In the genomic region with DNA sequence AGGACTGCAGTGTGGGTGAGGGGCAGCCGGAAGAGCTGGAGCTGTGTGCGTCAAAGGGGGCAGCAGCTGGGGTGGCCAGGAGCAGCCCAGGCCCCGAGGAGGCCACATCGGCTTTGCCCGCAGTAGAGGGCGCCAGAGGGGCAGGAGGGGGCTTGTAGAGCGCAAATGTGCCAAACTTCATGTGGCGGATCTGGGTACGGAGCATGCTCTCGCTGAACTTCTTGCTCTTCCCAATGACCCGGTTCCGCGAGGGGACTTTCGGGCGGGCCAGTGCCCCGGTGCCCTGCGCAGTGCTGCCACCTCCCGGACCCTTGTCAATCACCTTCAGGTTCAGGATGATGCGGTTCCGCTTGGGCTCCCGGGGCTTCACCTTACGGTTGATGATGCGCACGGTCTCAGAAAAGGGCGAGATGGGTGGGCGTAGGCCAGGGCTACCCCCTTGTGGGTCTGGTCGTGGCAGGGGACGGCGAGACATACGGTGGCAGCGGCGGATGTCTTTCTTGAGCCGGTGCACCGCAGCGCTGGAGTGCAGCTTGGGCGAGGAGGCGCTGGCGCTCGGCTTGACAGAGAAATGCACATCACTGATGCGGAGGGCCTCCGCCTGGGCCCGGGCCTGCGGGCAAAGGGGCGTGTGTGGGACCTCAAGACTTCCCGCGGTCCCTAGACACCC, we compare ENCODE assay signal across 7 mouse cellular contexts. TPM values are rescaled to one million over a fixed set of nuclear protein-coding genes. Genes with fewer than 3 reads are reported as not detected.
DNase-seq lines count a peak whose midpoint lies in the region; ATAC-seq lines count a peak whose summit lies in the region.

No protein-coding gene starts in this region.

- WGBS in hindbrain, embryonic 16.5 days, result 55% methylated on average over 42 of the region's 46 CpGs
- 59% methylated on average over 46 of the region's 46 CpGs for WGBS in midbrain, embryonic 13.5 days

- no peak overlapping the region; the same call in 1 of the 2 replicates for H3K27ac ChIP-seq in hindbrain, embryonic 16.5 days (ENCODE audit: low read depth, low read length)
- 0 out of 2 replicates have a peak overlapping the region, but pooled peaks have one; percentile 14 for H3K27ac ChIP-seq in midbrain, embryonic 13.5 days

- H3K27me3 ChIP-seq in hindbrain, embryonic 16.5 days (replicated peaks; ENCODE audit: control insufficient read depth, insufficient read depth, low read length), result no peaks in the 10 kb centered on the region
- H3K27me3 ChIP-seq in midbrain, embryonic 13.5 days, result no peaks in the 10 kb centered on the region

- no peak for ATAC-seq in hindbrain, embryonic 16.5 days
- ATAC-seq in midbrain, embryonic 13.5 days, result peak; percentile 34
- no peak for ATAC-seq in CD4-positive, CD25-positive, alpha-beta regulatory T cell, adult 4 months

- H3K9me3 ChIP-seq in hindbrain, embryonic 16.5 days (ENCODE audit: control insufficient read depth, low read length), result no peaks in the 10 kb centered on the region
- H3K9me3 ChIP-seq in midbrain, embryonic 13.5 days, result no peaks in the 10 kb centered on the region

- peak; percentile 40 to 41 for DNase-seq in layer of hippocampus, postnatal 36 days
- no peak for DNase-seq in layer of hippocampus, adult 18-20 months (ENCODE audit: low spot score in 2 of 2)
- DNase-seq in R1 (ENCODE audit: low read depth, low spot score), result peak; percentile 50
- DNase-seq in cerebellum, postnatal 14 days, result peak; percentile 74 to 79

- peaks cover 2% of the 10 kb centered on the region; the same call in 1 of the 2 replicates for H3K36me3 ChIP-seq in hindbrain, embryonic 16.5 days (ENCODE audit: control insufficient read depth, insufficient read depth, low read length)
- peaks cover 46% of the 10 kb centered on the region for H3K36me3 ChIP-seq in midbrain, embryonic 13.5 days

- peaks cover 70% of the 10 kb centered on the region for H3K4me1 ChIP-seq in hindbrain, embryonic 16.5 days (ENCODE audit: control insufficient read depth, insufficient read depth, low read depth, low read length)
- H3K4me1 ChIP-seq in midbrain, embryonic 13.5 days (replicated peaks), result peaks cover 91% of the 10 kb centered on the region

- peak overlapping the region; percentile 16 for H3K4me2 ChIP-seq in hindbrain, embryonic 16.5 days (ENCODE audit: low read length)
- peak overlapping the region; percentile 44 for H3K4me2 ChIP-seq in midbrain, embryonic 13.5 days (replicated peaks)

- peak overlapping the region; percentile 0; the same call in 1 of the 2 replicates for H3K4me3 ChIP-seq in hindbrain, embryonic 16.5 days (ENCODE audit: low read length)
- H3K4me3 ChIP-seq in midbrain, embryonic 13.5 days (replicated peaks), result peak overlapping the region; percentile 14

- peak overlapping the region; percentile 48 for H3K9ac ChIP-seq in hindbrain, embryonic 16.5 days (ENCODE audit: low read depth, low read length)
- peak overlapping the region; percentile 61 for H3K9ac ChIP-seq in midbrain, embryonic 13.5 days (replicated peaks)

RNA-seq across cellular contexts. Expression of a gene that starts 5.5 kb away (rescaled TPM):
- 10 to 100 TPM in 1 of 2 experiments, 1 to 10 TPM in 1; 5.8 to 10.8 TPM for total RNA-seq in layer of hippocampus, postnatal 36 days (2021)
- 10 to 100 TPM; 10.9 to 18.8 TPM for total RNA-seq in layer of hippocampus, adult 18-20 months (2021)
- polyA plus RNA-seq in hindbrain, embryonic 16.5 days (2015; fragmentation: Nextera tagmentation; extraction: Ambion mirVana), result 0.41 and 0.67 TPM in 2 replicates
- 0.58 and 1.2 TPM in 2 replicates for polyA plus RNA-seq in midbrain, embryonic 13.5 days (2015; fragmentation: Nextera tagmentation; extraction: Ambion mirVana)
- not detected for polyA plus RNA-seq in CD4-positive, CD25-positive, alpha-beta regulatory T cell, adult 4 months (2017; shearing (Covaris generic))

RNA-seq across cellular contexts. Expression of a gene that starts 6.0 kb away (rescaled TPM):
- total RNA-seq in layer of hippocampus, postnatal 36 days (2021), result 100 to 1,000 TPM; 335 to 366 TPM
- total RNA-seq in layer of hippocampus, adult 18-20 months (2021), result 100 to 1,000 TPM; 321 to 326 TPM
- 65.2 and 67.2 TPM in 2 replicates for polyA plus RNA-seq in hindbrain, embryonic 16.5 days (2015; fragmentation: Nextera tagmentation; extraction: Ambion mirVana)
- 53.9 and 61.4 TPM in 2 replicates for polyA plus RNA-seq in midbrain, embryonic 13.5 days (2015; fragmentation: Nextera tagmentation; extraction: Ambion mirVana)
- polyA plus RNA-seq in CD4-positive, CD25-positive, alpha-beta regulatory T cell, adult 4 months (2017; shearing (Covaris generic)), result 10 to 100 TPM in 1 of 2 experiments, 1 to 10 TPM in 1; 9.2 to 14.5 TPM

RNA-seq across cellular contexts. Expression of a gene that starts 23.9 kb away (rescaled TPM):
- total RNA-seq in layer of hippocampus, postnatal 36 days (2021), result 100 to 1,000 TPM; 729 to 800 TPM
- 100 to 1,000 TPM; 714 to 740 TPM for total RNA-seq in layer of hippocampus, adult 18-20 months (2021)
- polyA plus RNA-seq in hindbrain, embryonic 16.5 days (2015; fragmentation: Nextera tagmentation; extraction: Ambion mirVana), result 44.1 and 58.7 TPM in 2 replicates
- 18.1 and 18.6 TPM in 2 replicates for polyA plus RNA-seq in midbrain, embryonic 13.5 days (2015; fragmentation: Nextera tagmentation; extraction: Ambion mirVana)
- polyA plus RNA-seq in CD4-positive, CD25-positive, alpha-beta regulatory T cell, adult 4 months (2017; shearing (Covaris generic)), result under 1 TPM in 1 of 2 experiments, not detected in 1; 0.42 TPM

RNA-seq across cellular contexts. Expression of a gene that starts 50.9 kb away (rescaled TPM):
- 10 to 100 TPM; 52.4 to 53.3 TPM for total RNA-seq in layer of hippocampus, postnatal 36 days (2021)
- 10 to 100 TPM; 61.7 to 68.7 TPM for total RNA-seq in layer of hippocampus, adult 18-20 months (2021)
- polyA plus RNA-seq in hindbrain, embryonic 16.5 days (2015; fragmentation: Nextera tagmentation; extraction: Ambion mirVana), result 61.8 and 64.9 TPM in 2 replicates
- polyA plus RNA-seq in midbrain, embryonic 13.5 days (2015; fragmentation: Nextera tagmentation; extraction: Ambion mirVana), result 84.8 and 91.6 TPM in 2 replicates
- 10 to 100 TPM in 1 of 2 experiments, 1 to 10 TPM in 1; 6.9 to 10.4 TPM for polyA plus RNA-seq in CD4-positive, CD25-positive, alpha-beta regulatory T cell, adult 4 months (2017; shearing (Covaris generic))

Comparison
In these comparisons a context has a peak if more than half of its experiments do, and no peak if none do; other contexts are left out.
1. DNase-seq: peak in layer of hippocampus, postnatal 36 days (2 of 2), R1 (single experiment) and cerebellum, postnatal 14 days (2 of 2); none in layer of hippocampus, adult 18-20 months (0 of 2).
2. RNA of a gene that starts 23.9 kb away (polyA plus RNA-seq): 44.1 to 58.7 TPM in hindbrain, embryonic 16.5 days and 18.1 to 18.6 TPM in midbrain, embryonic 13.5 days; 0.42 TPM in CD4-positive, CD25-positive, alpha-beta regulatory T cell, adult 4 months; every median in the first group is over 10 times any median in the second.